Mouse (Mus musculus): ENCODE results near the gene Scyl1. TPM values are rescaled to one million over a fixed set of nuclear protein-coding genes. Genes with fewer than 3 reads are reported as not detected.
A peak's percentile ranks its signal among the peaks of the same experiment; 100 is the strongest.

The Scyl1 gene
- total RNA-seq, 2 experiments from 2014 or later: 17.2 to 18.4 TPM

DNA sequence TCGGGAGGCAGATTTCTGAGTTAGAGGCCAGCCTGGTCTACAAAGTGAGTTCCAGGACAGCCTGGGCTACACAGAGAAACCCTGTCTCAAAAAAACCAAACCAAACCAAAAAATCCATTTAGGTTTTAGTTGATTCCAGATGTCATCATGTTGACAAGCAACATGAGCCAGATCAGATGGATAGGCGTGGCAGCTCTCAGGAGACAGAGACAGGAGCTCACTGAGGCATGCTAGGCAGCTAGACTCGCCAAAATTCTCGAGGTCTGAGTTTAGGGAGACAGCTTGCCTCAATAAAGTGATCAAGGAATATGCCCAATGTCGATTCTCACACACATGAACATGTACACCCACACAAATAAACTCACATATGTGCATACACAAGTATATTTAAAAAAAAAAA lies 17.8 kb upstream of the Scyl1 start:
- ATAC-seq (replicated peaks; ENCODE audit: low FRiP score, poor library complexity, severe bottlenecking): no peak

DNA sequence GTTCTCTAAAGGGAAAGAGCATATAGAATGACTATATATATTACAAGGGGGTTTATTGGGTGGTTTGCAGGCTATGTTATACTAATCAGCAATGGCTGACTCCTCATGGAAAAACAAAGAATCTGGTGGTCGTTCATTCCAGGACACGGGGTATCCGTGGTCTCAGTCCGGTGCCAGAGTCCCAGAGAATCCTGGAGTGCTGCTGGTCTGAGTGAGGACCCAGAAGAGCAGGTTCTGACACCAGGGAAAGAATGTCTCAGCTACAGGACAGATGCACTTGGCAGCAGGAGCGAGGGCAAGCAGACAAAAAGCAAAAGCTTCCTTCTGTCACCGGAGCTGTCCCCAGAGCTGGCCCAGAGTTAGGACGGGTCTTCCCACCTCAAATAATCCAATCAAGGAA lies 17.4 kb upstream of the Scyl1 start:
- ATAC-seq (replicated peaks; ENCODE audit: low FRiP score, poor library complexity, severe bottlenecking): no peak

DNA sequence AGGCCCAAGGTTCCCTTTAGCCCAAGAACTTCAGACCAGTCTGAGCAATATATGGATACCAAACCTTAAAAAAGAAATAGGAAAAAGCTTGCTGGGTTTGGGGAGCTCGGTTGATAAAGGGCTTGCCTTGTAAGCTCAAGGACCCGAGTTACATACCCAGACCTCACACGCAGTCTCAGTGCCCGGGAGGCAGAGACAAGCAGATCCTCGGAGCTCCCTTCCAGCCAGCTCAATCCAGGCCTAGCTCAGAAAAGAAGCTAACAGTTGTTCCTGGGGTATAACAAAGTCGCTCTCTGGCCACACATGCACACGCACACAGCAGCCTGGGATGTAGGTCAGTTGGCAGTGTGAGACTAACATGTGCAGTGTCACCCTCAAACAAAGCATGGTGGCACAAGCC lies 16.7 kb upstream of the Scyl1 start:
- ATAC-seq (replicated peaks; ENCODE audit: low FRiP score, poor library complexity, severe bottlenecking): no peak

DNA sequence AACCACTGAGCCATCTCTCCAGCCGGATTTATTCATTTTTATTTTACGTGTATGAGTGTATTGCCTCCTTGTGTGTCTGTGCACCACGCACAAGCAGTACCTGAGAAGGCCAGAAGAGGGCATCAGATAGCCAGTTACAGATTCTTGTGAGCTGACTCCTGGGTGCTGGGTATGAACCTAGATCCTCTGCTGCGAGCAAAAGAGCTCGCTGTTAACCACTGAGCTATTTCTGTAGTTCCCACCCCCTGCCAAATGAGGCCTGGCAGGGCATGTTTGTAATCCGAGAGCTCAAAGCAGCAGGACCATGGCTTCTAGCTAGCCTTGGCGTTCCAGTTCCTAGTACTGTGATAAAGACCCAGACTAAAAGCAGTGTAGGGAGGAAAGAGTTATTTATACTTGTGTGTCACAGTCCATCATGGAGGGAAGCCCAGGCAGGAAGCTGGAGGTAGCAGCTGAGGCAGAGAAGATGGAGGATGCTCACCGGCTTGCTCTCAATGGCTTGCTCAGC lies 16.0 kb upstream of the Scyl1 start:
- ATAC-seq (replicated peaks; ENCODE audit: low FRiP score, poor library complexity, severe bottlenecking): peak; percentile 89

DNA sequence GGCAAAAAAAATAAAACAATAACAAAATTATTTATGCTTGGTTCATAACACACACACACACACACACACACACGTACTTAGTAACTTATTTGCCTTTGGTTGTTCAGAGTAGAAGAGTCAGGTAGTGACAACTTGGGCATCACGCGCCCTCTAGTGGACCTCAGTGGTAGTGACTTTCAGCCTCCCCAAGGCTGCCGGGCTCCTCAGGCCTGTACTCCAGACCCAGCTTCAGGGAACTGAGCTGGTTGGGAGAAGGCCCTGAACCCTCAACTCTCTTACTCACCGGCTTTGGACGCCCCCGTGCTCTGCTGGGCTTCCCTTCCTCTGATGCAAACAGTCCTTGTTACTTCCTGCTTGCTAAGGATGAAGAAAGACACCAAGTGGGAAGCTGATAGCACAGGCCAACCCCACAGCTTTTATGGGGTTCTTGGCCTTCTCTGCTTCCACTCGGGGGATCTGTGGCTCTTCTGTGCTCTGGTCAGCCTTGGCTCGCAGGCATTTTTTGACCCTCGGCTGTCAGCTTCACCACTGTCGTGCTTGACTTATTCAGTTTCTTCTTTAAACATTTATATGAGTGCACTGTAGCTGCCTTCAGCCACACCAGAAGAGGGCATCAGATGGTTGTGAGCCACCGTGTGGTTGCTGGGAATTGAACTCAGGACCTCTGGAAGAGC lies 15.4 kb upstream of the Scyl1 start:
- peak; percentile 88 for ATAC-seq (replicated peaks; ENCODE audit: low FRiP score, poor library complexity, severe bottlenecking)

DNA sequence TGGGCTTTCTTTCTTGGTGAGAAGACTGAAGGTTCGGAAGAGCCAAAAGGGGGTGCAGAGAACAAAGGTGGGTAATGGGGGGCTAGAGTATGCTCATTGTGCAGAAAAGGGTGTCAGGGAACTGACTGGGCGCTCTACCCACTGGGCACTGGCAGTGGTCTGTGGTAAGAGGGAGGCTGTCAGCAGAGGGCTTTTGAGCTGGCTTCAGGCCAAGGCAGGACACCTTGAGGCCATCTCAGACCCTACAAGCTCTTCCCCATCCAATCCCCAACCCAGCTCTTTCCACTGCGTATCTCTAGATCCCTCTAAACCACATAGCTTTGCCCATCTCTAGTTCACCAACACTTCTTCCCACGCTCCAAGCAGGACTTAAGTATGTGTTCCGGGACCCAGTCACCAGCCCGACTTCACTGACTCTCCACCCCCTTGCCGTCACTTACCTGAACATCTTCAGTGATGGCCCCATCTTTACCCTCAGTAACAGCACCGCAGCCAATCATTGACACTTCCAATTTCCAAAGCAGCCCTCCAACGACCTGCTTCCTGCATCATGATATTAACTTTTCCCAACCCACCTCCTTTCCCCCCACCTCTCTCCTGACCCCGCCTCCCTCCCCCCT lies 13.8 kb upstream of the Scyl1 start:
- ATAC-seq (replicated peaks; ENCODE audit: low FRiP score, poor library complexity, severe bottlenecking): no peak

DNA sequence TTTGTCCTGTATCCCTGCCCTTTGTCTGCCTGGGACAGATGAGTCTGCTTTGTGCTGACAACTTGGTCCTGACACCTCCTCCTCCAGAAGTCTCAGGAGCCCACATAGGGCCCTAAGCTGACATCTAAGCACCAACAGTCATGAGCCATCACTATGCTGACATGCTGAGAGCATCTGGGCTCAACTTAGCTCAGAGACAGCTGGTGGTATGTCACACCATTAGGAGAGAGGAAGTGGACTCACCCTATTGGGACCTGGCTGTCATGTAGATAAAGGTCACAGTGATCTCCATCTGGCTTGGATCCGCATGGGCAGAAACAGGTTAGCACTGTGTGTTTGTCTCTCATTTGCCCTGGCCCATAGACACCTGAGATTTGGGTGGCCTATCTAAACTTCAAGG lies 10.9 kb upstream of the Scyl1 start:
- ATAC-seq (replicated peaks; ENCODE audit: low FRiP score, poor library complexity, severe bottlenecking): no peak

DNA sequence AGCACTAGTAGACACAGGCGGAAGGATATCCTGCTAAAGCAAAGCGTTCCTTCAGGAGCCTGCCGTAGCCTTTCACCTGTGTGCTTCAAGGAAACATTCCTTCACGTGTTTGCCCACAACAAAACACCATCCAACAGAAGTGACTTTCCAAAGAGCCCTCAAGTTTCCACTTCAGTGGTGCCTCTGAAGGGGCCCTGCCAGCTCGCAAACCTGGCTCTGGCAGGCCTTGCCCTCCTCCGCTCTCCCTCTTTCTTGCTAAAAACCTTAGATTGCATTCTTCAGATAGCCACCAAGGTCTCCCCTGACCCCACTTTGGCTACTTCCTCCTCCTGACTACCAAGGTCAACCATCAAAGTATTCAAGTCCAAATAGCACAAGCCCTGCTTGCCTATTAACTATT lies 10.3 kb upstream of the Scyl1 start:
- no peak for ATAC-seq (replicated peaks; ENCODE audit: low FRiP score, poor library complexity, severe bottlenecking)

DNA sequence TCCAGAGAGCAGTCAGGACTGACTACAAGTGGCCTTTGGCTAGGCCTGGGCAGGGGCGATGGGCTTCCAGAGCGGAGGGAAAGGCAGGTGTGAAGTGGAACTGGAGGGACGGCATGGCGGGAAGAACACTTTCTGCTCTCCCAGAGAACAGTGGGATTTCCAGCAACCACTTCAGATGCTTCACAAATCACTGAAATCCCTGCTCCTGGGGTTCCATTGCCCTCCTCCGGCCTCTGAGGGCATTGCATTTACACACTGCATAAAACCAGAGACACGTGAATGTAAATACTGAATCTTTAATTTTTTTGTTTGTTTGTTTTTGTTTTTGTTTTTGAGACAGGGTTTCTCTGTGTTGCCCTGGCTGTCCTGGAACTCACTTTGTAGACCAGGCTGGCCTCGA lies 9.0 kb upstream of the Scyl1 start:
- no peak for ATAC-seq (replicated peaks; ENCODE audit: low FRiP score, poor library complexity, severe bottlenecking)

DNA sequence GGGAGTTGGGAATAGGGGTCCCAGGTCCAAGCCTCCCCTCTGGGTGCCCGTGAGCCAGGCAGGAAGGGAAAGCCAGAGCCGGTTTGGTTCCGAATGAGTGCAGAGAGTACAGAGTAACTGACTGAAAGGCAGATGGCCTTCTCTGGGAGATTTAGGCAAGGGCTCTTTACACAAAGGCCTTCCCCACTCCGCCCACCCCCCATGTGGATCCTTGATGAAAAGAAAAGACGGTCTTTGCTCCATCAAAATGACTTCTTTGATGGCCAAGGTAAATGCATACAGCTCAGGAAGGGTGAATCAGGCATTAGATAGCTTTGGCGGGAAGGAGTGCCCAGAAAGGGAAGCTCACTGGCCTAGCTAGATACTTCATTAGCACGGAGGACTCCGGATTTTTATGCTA lies 7.1 kb upstream of the Scyl1 start:
- 0 out of 2 replicates have a peak, but pooled peaks have one; percentile 19 for ATAC-seq (replicated peaks; ENCODE audit: low FRiP score, poor library complexity, severe bottlenecking)

DNA sequence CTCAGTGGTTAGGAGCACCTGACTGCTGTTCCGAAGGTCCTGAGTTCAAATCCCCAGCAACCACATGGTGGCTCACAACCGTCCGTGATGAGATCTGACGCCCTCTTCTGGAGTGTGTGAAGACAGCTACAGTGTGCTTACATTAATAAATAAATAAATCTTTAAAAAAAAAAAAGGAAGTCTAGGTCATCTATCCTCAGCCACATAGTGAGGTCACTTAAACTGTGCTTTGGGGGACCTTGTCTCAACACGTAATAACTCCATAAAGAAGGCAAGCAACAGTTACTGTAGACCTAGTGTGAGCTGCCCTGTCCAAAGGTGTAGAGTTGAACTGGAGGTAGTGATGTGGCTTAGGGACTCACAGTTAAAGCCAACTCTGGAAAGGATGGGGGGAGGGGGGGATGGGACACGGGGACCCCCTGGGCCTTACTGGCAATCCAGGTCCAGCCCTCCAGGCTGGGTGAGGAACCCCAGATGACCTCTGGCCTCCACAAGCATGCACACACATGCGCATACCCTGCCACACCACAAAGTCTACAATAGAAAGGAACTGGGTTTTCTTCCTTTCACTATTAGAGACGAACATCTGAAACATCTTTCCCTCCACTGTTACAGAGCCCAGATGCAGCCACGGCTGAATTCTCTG lies 6.3 kb upstream of the Scyl1 start:
- no peak for ATAC-seq (replicated peaks; ENCODE audit: low FRiP score, poor library complexity, severe bottlenecking)

DNA sequence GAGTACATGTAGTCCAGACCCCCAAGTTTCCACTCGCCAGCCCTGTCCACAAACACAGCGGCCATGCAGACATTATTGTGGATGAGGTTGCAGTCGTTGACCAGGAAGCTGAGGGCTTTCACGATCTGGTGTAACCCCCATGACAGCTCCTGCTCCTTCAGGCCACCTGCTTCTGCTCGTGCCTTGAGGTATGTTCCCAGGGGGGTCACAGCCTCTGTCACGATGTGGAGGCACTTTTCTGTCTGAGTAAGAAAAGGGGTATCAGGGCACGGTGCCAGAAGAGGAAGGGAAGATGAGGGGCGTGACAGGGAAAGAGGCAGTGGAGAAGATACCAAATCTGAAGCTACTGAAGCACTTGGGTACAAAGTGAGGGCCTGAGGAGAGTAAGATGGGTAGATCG lies 908 bp downstream of the Scyl1 start:
- no peak; the same call in 1 of the 2 replicates for ATAC-seq (replicated peaks; ENCODE audit: low FRiP score, poor library complexity, severe bottlenecking)

DNA sequence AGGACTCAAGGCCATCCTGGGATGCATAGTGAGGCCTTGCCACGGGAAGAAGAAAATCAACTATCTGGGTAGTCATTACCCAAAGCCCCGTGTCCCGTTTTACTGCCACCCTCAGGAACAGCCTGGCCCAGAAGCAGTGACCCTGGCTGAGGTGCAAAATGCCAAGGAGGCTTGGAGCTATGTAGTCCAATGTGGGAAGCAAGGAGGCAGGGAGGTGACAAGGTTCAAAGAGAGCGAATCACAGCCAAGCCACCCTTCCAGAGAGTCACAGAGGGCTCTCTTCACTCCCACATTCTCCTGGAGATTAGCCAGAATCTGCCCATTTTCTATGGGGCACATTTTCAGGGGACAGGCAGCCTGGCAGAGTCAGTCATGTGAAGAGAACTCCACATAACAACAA lies 3.9 kb downstream of the Scyl1 start:
- no peak for ATAC-seq (replicated peaks; ENCODE audit: low FRiP score, poor library complexity, severe bottlenecking)

DNA sequence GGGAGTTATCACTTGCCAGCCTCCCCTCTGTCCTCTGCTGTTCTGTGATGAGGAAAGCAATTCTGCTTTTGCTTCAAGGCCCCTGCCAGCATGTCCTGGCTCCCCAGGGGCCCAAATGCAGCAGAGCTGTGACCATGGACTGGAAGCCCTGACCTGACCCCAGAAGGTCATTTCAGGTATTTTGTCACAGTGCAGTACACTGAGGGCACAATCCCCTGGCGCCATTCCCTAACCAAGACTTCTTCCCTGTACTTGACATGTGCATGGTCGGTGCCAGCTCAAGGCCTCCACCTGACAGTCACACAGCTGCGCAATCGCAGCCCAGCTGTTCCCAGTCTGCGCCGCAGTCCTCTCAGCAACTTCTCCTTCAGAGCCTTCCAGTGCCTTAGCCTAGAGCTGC lies 8.1 kb downstream of the Scyl1 start:
- no peak for ATAC-seq (replicated peaks; ENCODE audit: low FRiP score, poor library complexity, severe bottlenecking)

DNA sequence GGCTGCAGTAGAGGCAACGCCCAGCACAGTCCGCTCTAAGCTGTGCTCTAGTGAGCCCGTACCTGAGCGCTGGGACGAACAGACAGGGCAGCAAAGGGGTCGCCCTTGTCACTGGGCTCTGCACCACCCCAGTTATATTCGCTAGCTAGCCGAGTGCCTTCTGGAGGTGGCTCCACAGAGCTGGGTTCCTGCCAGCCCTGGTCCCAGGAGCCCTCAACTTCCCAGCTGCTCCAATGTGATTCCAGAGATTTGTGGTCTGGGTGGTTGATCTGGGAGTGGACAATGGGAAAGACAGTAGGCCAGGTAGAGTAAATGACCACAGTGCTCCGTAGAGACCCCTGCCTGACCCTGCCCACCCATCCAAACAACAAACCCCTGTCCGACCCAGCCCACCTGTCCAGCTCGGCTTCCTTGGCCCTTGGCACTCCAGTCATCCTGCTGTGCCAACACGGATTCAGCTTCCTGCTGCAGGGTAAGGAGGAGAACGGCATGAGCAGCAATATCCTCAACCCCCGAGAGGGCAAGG lies 12.3 kb downstream of the Scyl1 start:
- no peak for ATAC-seq (replicated peaks; ENCODE audit: low FRiP score, poor library complexity, severe bottlenecking)

DNA sequence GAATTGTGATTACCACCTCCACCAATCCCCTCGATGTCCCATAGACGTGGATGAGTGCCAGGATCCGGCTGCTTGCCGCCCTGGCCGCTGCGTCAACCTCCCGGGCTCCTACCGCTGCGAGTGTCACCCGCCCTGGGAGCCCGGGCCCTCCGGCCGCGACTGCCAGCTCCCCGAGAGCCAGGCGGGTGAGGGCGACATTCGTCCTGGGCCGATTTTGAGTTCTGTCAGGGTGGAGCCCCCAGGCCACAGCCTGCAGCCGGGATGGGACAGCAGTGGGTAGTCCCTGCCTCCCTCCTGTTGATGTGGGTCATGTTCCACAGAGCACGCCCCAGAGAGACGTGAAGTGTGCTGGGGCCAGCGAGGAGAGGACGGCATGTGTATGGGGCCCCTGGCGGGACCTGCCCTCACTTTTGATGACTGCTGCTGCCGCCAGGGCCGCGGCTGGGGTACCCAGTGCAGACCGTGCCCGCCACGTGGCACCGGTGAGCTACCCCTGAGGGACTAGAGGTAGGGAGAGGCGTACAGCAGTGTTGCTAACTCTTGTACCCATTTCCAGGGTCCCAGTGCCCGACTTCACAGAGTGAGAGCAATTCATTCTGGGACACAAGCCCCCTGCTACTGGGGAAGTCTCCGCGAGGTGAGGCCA lies 14.1 kb downstream of the Scyl1 start:
- ATAC-seq (replicated peaks; ENCODE audit: low FRiP score, poor library complexity, severe bottlenecking): no peak

DNA sequence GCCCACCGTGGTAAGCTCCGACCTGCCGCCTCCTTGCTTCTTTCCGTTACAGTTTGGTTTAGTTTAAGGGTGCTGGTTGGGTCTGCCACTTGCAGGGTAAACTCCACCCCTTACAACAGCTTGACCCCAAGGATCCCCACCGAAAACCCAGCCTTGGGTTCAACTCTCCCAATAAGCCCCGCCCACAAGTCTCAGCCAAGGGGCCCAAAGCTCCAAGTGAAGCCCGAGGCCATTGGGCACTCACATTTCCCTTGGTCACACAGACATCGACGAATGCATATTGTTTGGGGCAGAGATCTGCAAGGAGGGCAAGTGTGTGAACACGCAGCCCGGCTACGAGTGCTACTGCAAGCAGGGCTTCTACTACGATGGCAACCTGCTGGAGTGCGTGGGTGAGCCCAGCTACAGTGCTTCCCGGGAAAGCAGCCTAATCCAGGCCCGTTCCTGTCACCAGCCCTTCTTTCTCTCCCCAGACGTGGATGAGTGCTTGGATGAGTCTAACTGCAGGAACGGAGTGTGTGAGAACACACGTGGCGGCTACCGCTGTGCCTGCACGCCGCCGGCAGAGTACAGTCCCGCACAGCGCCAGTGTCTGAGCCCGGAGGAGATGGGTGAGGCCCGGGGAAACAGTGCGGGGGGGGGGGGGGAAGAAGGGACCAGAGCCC lies 14.8 kb downstream of the Scyl1 start:
- ATAC-seq (replicated peaks; ENCODE audit: low FRiP score, poor library complexity, severe bottlenecking): no peak

DNA sequence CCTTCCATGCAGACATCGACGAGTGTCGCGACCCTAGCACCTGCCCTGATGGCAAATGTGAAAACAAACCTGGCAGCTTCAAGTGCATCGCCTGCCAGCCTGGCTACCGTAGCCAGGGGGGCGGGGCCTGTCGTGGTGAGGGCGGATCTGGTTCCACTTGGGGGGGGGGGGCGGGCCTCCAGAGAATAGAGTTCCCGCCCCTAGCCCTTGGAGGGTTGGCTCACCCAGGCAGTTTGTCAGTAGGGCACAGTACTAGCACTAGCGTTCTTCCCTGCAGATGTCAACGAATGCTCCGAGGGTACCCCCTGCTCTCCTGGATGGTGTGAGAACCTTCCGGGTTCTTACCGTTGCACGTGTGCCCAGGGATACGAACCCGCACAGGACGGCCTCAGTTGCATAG lies 19.5 kb downstream of the Scyl1 start:
- no peak for ATAC-seq (replicated peaks; ENCODE audit: low FRiP score, poor library complexity, severe bottlenecking)

DNA sequence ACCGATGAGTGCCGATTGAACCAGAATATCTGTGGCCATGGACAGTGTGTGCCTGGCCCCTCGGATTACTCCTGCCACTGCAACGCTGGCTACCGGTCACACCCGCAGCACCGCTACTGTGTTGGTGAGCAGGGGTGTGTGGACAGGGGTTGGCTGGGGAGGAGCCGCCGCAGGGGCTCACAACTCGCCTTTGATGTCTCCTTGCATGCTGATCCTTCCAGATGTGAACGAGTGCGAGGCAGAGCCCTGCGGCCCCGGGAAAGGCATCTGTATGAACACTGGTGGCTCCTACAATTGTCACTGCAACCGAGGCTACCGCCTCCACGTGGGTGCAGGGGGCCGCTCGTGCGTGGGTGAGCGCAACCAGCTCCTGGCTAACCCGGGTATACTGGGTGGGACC lies 20.3 kb downstream of the Scyl1 start:
- ATAC-seq (replicated peaks; ENCODE audit: low FRiP score, poor library complexity, severe bottlenecking): no peak

DNA sequence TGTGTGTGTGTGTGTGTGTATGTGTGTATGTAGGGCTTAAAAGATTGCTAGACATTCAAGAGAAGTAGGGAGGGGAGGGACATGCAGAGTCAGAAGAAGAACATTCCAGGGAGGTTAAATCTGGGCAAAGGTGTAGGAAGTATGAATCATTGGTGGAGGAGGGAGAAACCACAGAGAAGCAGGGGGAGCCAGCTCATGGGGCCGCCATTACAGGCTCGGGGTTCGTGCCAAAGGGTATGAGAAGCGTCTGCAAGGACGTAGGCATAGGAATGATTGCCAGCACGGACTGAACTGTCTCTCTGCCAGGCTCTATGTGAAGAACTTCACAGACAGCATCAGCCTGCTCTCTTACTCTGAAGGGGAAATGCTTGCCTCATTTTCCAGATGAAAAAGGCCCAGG lies 21.7 kb downstream of the Scyl1 start:
- no peak for ATAC-seq (replicated peaks; ENCODE audit: low FRiP score, poor library complexity, severe bottlenecking)

Data from erythroid progenitor cell, adult 5-6 weeks (primary cell).